Mouse (Mus musculus) spleen, embryonic (tissue): ENCODE measurements around the gene BC025920.

Source experiments
- CTCF ChIA-PET: fragments of 350-600 bp; sonication (Branson Sonifier 250); formaldehyde crosslinking; loops from one replicate; lab custom pipeline; 2022; lab: Charles Lee

BC025920 gene

DNA sequence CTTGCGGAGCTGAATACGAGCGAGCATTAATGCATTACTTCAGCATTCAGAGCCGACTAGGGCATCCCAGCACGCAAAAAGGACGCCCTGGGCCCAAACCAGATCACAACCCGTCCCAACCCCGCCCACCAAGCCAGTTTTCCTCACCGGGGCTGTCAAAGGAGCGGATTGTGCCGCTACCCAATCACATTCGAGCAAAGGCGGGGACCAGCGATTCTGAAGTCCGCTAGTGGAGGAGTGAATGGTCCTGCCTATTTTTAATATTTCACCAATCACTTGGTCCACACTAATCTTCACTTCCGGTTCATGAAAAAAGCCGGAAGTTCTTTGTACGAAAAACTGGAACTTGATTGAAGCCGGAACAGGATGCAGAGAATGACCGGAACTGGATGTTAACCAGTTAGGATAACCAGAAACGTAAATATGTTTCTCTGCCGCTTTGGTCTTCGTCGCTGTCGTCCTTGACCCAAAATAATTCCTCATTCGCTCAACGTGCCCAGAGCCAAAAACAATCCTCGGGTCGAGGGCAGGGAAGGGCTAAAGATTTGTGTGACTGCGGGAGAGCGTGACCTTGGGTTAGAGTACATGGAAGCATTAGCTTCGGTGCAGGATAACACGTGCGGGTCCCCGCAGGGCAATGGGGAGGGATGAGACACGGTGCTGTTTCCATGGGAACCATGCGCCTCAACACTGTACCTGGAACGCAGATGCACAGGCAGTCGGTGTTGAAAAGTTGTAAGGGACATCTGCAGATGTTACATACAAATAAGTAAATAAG lies at the start of gene BC025920:
BC025920 (plus strand) TSS at position 297 of the 778 bp plus-strand sequence.
- CTCF ChIA-PET, result interaction anchor here (0.8 to 1.4 kb wide), 2 partner anchors 35 to 109 kb away, joined by 3 to 4 read pairs; no protein-coding TSS in a partner anchor

DNA sequence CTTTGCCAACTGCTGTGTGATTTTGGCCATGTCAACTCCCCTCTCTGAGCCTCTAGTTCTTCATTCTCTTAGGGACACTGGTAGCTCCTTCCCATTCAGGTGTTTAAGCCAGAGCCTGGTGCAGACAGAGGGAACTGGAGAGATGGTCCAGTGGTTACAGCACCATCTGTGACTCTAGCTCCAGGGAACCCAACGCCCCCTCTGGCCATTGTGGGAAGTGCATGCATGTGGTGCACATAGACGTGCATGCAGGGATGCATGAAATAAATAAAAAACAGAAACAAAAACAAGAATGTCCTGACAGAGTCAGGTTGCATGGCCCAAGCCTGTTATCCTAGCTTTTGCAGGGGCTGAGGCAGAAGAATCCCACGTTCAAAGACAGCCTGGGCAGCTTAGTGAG lies 49.8 kb upstream of the BC025920 start:
- CTCF ChIA-PET, result interaction anchor here (0.6 kb wide), 1 partner anchor 130 kb away, joined by 9 read pairs; no protein-coding TSS in a partner anchor

- CTCF ChIA-PET, result interaction anchor here (0.6 kb wide), 1 partner anchor 39 kb away, joined by 3 read pairs; no protein-coding TSS in a partner anchor
These were observed 48.6 kb upstream of the BC025920 start for GRCm38 (mm10) chr10:81557491-81557890.

GRCm38 (mm10) chr10:81559163-81559626 lies 46.9 kb upstream of the BC025920 start, which contains the start of gene Aes:
Gene Aes (plus strand): TSS chr10:81559488.
- CTCF ChIA-PET, result interaction anchor here (0.6 kb wide), 1 partner anchor 9 kb away, joined by 3 read pairs; no protein-coding TSS in a partner anchor

GRCm38 (mm10) chr10:81559627-81560539 lies 46.2 kb upstream of the BC025920 start:
- CTCF ChIA-PET, result interaction anchor here (0.6 kb wide), 1 partner anchor 10 kb away, joined by 3 read pairs; no protein-coding TSS in a partner anchor

DNA sequence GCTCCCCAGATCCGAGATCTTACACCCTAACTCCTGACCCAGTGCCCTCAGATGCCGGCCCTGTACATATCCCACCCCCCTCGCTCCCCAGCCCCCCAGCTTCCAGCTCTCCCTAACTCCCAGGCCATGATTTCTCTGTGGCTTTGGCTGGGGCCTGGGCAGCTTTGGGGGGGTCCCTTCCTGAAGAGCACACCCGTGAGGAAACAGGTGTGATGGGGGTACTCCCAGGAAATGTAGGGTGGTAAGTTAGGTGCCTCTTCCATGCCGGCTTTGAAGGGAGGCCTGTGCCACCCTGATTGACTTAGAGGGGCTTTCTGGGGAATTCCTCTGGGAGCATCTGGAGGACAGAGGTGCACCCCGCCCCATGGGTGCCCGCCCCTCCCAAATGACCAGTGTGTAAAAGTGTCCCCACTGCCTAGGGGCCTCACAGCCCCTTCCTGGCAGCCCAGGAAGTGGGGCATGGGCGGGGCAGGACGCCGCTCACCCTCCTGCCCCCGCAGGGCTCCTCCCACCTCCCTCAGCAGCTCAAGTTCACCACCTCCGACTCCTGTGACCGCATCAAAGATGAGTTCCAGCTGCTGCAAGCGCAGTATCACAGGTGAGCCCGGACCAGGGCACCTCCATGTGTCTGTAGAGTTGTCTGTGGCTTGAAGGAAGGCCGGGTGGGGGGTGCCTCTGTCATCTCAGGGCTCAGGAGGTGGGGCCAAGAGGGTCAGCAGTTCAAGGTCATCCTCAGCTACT lies 45.2 kb upstream of the BC025920 start:
- CTCF ChIA-PET, result interaction anchor here (0.6 to 0.7 kb wide), 2 partner anchors 10 to 14 kb away, joined by 3 to 8 read pairs; no protein-coding TSS in a partner anchor

DNA sequence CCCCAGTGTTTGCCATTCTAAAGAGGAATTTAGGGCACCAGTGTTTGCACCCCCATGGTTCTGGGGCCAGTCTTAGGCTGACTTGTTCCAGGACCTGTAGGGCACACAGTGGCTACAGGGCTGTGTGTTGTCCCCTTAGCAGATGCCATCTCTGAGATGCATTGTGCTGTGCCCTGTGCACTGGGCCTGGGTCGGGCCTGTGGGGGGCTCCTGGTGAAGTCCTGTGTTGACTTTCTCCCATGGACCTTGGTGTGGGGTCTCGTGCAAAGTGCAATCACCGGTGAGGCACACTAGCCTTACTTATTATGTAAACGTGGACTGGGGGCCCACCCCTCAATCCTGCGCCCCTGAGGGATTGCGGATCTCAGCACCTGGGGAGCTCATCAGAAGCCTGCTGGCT lies 43.7 kb upstream of the BC025920 start:
- CTCF ChIA-PET, result interaction anchor here (0.6 to 1.2 kb wide), 2 partner anchors 9 to 68 kb away, joined by 3 to 16 read pairs; no protein-coding TSS in a partner anchor

GRCm38 (mm10) chr10:81563481-81563880 lies 42.6 kb upstream of the BC025920 start:
- CTCF ChIA-PET, result interaction anchor here (0.6 kb wide), 1 partner anchor 11 kb away, joined by 9 read pairs; no protein-coding TSS in a partner anchor

DNA sequence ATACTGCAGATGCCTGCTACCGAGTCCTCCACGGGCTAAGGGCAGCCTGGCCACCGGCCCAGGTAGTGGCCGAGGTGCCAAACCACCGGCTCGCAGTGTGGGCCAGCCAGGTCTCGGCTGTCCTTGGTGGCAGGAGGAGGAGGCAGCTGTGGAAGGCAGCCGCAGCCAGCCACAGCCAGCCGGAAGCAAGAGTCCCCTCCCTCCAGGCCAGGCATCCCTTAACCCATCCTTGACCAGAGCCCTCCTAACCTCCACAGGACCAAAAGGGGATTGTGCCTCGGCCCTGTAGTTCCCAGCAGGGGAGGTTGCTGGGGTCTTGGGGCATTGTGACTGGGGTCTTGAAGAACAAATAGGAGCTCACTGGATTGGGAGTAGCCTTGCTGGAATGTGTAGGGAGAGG lies 41.9 kb upstream of the BC025920 start:
- CTCF ChIA-PET, result interaction anchor here (0.6 to 1.2 kb wide), 5 partner anchors 10 to 1798 kb away, joined by 3 to 24 read pairs (median 5); partner anchors contain the start of gene Tle2

DNA sequence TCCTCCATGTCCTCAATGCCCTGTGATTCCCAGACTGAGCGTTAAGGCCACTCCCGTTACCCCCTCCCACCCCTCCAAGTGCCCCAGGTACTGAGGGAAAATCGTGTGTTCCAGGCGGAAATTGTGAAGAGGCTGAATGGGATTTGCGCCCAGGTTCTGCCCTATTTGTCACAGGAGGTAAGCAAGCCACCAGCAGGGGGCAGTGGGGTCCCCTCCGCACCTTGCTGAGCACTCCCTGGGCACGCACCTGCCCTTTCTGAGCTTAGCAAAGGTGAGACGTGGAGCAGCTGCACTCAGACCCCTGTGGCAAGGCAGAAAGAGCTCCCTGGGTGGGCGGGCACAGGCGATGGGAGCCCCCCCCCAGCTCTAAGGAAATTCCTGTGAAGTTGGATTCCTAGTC lies 41.3 kb upstream of the BC025920 start:
- CTCF ChIA-PET, result interaction anchor here (0.6 to 1.2 kb wide), 3 partner anchors 9 to 1503 kb away, joined by 3 to 5 read pairs (median 3); partner anchors contain the start of gene Tle2

DNA sequence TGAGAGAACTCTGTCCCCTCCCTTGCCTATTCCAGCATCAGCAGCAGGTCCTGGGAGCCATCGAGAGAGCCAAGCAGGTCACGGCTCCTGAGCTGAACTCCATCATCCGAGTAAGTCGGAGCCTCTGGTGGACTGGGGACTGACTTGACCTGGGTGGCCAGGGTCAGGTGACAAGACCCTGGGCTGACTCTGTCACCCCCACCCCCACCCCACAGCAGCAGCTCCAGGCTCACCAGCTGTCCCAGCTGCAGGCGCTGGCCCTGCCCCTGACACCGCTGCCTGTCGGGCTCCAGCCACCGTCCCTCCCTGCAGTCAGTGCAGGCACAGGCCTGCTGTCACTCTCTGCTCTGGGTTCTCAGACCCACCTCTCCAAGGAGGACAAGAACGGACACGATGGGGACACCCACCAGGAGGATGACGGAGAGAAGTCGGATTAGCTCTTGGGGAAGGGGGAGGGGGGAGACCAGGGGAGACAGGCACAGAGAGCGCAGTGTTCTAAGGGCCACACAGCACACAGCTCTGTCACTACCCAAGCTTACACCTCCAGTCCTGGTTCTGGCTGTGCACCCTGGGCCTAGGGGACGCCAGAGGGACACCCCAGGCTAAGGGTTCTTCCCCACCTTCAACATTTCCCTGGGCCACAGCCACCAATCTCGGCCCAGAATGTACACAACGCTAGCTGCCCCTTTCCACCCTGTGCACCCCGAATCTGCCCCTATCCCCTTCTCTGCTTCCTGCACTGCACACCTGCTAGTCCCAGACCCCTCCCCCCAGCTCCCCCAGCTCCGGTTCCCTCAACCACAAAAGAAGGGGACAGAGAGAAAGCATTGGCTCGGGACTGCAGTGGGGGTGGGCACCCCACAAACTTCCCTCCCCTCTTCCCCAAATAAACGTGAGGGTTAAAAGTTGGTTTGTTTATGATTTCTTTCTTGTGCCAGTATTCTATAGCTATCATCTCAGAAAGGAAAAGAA lies 40.5 kb upstream of the BC025920 start:
- CTCF ChIA-PET, result interaction anchor here (0.6 to 1.2 kb wide), 3 partner anchors 9 to 1502 kb away, joined by 3 to 5 read pairs (median 3); partner anchors contain the start of gene Tle2

DNA sequence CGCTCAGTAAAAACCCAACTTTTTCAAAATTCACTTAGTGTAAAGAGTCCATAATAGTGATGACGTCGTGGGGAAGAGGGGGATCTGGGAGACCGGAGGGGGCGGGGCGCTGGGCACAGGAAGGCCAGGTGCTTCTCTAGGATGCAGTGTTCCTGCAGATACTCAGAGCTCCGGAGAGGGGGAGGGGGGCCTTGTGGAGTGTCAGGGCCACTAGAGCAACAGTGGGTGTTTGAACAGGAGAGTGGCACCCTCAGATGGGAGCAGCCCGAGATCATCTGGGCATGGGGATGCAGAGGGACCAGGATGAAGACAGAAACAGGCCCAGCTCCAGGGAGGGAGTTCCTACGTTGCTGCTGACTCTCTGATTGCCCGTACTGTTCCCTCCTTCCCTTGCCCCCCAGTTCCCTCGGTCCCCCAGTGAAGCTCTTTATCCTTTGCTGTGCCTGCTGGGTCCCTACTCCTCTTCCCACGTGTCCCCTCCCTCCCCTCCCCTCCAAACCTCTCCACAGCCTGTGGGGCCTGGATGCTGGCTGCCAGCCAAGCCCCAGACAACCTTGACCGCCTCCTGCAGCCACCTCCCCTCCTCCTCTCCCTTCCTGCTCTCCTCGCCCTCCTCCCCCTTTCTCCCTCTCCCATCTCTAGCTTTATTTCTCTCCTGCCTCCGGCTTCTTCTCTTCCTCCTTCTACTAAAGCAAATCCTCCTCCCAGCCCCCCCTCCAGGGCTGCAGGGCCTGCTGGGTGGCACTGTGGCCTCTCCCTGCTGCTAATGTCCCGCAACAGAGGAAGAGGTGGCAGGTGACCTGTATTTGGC lies 37.5 kb upstream of the BC025920 start:
- CTCF ChIA-PET, result interaction anchor here (0.8 kb wide), 1 partner anchor 18 kb away, joined by 3 read pairs; no protein-coding TSS in a partner anchor

DNA sequence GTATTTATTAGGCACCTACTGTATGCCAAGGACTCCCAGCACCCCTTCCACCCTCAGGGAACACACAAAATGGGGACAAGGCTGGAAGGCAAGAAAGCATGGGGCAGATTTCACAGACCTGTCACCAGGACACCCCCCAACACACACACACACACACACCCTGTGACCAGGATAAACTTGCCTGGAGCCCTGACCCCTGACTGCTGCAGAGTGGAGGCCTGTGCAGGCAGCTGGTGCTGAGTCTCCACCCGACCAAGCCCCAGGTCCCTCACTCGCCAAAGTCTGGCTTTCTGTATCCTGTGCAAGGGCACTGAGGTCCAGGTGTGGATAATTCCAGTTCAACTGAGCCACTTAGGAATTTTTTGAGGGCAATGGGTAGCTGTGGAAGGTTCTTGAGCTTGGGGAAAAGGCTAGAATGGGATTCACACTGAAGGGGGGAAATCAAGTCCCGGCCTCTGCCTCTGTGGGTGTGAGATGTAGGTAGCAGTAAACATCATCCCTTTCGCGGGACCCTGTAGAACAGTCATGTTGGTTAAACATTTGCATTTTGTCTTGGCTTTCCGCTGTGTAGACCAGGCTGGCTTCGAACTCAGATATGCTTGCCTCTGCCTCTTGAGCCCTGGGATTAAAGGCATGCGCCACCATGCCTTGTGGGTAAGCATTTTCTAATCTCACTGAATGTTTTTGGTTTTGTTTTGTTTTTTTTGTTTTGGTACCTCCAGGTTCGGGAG lies 36.4 kb upstream of the BC025920 start:
- CTCF ChIA-PET, result interaction anchor here (0.8 kb wide), 2 partner anchors 8 to 19 kb away, joined by 3 read pairs; no protein-coding TSS in a partner anchor

GRCm38 (mm10) chr10:81570238-81570800 lies 35.8 kb upstream of the BC025920 start:
- CTCF ChIA-PET, result interaction anchor here (0.6 to 1.5 kb wide), 4 partner anchors 9 to 136 kb away, joined by 3 to 4 read pairs (median 4); partner anchors contain the start of gene Tle6

DNA sequence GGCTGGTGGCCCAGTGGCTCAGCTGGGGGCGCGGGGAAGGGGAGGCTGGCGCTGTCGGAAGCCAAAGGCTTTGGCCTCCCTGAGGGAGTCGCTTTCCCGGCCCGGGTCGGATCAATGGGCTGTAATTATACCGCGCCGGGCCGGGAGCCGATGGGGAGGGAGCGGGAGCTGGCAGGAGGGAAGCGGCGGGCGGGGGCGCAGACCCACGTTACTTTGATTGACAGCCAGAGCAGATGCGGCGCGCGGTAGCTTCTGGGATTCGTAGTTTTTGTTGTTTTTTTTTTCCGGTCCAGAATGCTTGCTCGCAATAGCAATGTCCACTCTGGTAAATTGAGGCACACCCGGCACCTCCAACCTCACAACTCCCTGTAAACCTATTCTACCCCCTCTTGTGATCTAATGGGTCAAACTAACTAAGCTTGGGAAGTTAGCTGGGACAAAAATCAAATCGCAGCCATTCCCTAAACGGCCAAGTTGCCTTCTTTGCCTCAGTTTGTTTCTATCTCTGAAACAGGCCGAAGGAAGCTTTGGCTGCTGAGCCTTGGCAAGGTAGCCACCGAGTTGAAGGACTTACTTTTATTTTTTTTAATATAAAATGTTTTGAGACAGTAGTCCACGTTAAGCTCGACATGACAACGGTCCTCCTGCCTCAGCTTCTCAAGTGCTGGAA lies 35.1 kb upstream of the BC025920 start:
- CTCF ChIA-PET, result interaction anchor here (0.6 to 1.5 kb wide), 3 partner anchors 29 to 137 kb away, joined by 3 to 4 read pairs (median 4); partner anchors contain the start of gene Tle6

GRCm38 (mm10) chr10:81571501-81571876 lies 34.6 kb upstream of the BC025920 start:
- CTCF ChIA-PET, result interaction anchor here (1.3 to 1.5 kb wide), 2 partner anchors 29 to 34 kb away, joined by 3 to 4 read pairs; partner anchors contain the start of gene Tle6
